Mouse (Mus musculus) embryo, embryonic 10 days (tissue): ENCODE results near the gene Acaa1b.
A peak's percentile ranks its signal among the peaks of the same experiment; 100 is the strongest.

Source experiments
- DNase-seq: peaks from one replicate; pipeline ENCODE4 v3.0.0-alpha.2; 2015; ENCODE audit warnings: low spot score

Gene Acaa1b

DNA sequence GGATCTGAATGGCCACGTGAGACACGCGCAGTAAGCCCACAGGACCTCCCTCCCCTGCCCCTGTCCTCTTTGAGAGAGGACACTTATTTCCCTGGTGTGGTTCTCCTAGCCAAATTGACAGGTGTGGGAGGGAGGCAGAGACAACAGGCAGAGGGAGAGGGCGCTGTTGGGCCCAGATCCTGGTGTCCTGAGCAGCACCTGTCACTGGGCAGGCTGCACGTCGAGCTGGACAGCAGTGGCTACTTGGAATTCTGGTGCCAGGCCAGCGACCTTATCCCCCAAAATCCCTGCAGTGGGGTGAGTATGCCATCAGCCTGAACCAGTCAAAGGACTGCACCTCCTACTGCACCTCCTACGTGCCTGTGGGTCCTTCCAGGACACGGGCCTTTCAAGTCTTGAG lies 13.5 kb downstream of the Acaa1b start:
- DNase-seq, result no peak

DNA sequence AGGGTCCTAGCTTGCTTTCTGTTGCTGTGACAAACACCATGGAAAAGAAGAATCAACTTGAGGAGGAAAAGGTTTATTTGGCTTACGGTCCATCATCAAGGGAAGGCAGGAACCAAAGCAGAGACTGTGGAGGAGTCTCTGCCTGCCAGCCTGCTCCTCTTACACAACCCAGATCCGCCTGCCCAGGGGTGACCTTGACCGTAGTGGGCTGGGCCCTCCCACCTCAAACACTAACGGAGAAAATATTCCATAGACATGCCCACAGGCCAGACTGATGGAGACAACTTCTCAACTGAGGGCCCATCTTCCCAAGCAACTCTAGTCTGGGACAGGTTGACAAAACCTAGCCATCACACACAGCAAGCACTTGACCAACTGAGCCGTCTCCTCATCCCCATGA lies 14.8 kb downstream of the Acaa1b start:
- no peak for DNase-seq

DNA sequence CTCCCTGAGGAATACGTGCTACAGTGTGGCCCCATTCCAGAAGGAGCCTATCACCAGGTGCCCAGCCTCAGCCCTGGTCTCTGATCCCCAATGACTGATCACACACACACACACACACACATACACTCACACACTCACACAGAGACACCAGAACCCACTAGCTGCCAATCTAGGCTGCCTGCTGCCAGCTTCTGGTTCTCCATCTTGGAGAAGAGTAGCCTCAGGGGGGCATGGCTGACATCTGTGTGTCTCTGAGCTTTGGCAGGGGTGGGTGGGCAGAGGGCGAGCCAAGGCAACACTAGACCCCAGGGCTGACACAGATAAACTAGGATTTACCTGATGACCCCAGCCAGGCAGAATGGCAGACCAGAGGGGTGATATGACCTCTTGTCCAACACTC lies 18.1 kb downstream of the Acaa1b start:
- no peak for DNase-seq

DNA sequence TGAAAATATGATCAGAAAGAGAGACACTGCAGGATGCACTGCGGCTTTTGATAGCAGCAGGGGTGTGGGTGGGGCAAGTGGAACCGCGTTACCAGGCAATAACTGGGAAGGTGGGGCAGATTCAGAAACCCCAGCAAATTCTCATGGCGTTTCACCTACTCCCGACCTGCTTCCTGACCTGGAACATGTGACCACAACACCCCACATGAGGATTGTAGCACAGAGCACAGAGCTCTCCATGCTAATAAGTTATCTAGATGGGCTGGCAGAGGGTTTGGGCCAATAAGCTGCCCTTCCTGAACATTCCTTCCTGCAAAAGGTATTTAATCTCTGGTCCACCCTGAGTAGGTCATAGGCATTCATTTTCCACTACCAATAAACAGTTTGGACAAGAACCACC lies 26.2 kb downstream of the Acaa1b start:
- no peak for DNase-seq

DNA sequence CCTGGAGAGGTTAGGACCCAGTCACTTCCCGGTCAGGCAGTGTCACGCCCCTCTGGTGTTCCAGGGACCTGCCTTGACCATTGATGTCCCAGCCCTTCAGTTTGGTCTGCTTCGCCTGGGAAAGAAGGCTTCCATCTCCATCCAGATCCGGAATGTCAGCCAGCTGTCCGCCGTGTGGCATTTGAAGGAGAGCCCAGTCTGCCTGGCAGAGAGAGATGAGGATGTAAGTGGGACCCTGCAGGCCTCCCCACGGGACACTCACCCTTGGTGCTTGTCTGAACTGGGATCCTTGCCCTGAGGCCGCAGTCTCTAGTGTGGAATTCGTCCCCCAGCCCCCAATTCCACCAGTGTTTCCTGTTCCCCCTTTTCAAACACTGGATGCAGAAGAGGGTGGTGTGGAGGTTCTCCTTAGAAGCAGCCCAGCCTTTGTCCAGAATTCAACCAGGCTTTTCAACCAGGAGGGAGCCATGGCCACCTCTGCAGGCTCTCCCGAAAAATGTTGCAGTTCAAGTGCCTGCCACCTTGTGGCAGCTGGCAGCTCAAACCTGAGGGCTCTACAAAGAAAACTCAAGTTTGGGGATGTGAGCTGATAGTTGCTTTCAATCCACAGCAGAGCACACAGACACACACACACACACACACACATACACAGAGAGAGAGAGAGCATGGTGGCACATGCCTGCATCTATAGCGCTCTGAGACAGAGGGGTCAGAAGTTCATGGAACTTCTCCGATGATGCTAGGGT lies 28.3 kb downstream of the Acaa1b start:
- peak; percentile 10 for DNase-seq

DNA sequence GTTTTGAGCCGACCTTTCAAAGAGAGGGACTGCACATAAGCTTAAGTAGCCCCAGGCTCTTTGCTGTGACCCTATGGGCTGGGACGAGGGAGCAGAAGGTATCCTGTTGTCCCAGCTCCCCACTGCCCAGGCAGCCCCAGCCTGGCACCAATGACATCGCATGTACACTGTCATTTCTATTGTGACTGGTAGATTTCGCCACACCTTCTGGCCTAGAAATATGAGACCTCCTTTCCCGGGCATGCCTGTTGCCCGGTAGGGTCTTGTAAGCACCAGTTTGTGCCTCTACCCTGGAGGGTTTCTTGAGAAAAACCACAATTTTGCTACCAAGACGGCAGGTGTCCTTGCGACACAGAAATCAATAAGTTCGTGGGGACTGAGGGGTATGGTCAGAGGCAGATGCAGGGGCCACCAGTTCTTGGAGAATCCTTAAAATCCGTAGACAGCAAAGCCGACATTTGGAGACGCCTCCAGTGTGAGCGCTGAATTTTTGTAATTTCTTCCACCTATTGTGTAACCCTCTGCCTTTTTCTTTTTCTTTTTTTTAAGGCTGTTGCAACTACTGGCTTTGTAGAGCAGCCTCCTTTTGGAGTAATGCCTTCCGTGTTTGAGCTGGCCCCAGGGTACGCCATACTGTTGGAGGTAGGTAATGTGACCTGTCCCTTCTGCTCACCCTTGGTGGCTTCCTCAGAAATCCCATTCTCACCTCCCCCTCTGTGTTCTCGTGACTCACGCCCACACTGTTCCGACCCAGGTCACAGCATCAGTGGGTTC lies 34.1 kb downstream of the Acaa1b start:
- no peak for DNase-seq

DNA sequence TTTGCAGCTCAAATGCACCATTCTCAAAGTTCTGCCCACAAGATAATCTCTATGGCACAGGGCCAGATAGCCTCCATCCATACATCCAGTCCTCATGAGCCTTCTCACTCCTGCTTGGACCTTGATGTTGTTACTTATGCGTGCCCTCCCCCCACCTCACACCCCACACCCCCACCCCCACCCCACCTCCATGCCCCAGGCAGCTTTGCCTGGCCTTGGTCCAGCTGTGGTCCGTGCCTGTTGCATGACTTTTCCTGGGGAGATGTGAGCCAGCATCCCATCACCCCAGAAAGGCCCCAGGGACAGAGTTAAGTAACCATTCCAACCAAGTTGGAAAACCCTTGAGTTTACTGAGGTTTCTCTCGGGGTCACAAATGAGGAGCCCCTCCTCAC lies 36.7 kb downstream of the Acaa1b start:
- DNase-seq, result no peak

DNA sequence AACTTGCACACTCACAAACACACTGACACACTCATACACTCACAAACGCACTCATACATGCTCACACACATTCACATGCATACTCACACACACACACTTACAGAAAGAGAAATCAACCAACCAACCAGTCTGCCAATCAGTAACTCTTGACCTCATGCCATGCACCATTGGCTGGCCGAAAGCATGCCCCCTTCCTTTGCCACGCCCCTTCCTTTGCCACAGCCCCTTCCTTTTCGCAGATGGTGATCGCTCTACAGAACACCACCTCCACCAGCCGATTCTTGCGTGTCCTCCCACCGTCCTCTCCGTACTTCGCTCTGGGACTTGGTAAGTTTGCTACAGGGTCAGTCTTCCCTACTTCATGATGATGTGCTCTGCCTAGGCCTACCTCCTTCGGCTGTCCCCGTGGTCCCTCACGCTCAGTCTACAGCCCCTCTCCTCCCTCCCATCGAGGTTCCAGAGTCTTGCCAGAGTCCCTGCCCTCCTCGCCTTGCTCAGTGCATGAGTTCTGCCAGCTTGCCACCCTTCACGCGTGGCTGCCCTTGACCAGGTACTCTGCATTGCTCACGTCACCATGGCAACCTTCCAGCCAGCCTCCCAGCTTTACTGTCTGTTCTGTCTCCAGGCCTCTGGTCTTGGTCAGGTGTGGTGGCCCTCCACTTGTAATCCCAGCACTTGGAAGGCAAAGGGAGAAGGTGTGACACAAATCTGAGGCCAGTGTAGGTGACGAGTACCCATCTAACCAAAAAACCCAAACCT lies 37.3 kb downstream of the Acaa1b start:
- no peak for DNase-seq

DNA sequence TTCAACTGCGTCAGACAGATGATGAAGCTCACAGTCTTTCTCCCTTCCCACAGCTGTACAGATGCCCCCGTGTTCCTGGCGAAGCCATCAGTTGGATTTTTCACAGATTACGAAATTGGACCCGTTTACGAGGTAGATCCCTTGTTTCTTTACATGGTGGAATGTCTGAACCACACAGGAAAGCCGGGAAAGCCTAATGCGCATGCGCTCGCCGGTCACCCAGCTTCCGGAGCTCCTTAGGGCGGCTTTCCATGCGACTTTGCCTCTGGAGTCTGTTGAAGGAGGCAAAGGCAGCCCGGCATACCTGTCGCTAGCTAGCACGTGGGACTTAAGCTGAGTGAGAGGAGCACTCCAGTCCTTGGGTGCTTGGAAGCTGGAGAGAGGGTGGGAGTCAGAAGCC lies 42.0 kb downstream of the Acaa1b start:
- DNase-seq, result no peak

DNA sequence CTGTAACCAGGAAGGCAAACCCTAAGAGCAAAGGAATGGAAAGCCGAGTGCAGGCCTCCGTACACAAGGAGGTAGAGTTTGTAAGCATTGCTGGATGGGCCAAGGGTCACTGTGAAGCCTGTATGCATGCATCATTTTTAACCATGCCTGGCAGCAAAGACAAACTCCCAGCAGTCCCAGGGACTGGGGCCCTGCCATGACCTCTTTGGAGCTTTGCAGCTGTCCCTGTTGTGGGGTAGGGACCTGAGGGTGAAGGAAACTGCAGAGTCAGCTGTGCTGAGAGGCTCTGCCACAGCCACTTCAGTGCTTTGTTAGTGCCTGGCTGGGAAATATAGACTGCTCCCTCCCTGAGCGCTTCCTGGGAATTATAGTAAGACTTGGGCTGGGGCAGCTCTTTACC lies 46.3 kb downstream of the Acaa1b start:
- DNase-seq, result peak; percentile 35

DNA sequence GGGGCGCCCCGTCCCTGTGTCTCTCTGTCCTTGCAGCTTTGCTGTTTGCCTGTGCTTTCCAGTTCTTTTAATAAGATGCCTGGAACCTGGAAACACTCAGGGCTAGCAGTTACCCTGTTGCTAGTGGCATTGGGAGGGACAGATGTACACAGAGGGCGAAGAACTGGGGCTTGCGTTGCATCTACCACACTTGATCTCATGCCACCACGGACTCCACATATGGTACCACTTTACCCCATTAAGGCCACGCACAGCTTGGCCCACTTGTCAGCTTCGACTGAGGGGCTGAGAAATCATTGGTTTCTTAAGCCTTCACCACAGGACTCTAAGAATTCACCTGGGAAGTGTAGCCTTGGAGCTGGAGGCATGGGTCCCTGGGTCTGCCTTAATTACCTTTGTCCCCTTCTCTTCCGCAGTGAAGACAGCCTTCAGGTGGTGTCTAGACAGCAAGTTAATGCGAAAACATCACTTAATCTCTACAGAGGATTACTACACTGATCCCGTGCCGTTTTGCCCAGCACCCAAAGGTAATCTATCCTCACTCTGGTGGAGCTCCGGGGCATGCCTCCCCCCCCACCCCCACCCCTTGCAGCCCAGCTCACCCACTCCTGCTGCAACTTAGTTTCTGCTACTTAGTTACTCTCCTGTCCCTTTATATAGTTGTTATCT lies 47.1 kb downstream of the Acaa1b start:
- no peak for DNase-seq

DNA sequence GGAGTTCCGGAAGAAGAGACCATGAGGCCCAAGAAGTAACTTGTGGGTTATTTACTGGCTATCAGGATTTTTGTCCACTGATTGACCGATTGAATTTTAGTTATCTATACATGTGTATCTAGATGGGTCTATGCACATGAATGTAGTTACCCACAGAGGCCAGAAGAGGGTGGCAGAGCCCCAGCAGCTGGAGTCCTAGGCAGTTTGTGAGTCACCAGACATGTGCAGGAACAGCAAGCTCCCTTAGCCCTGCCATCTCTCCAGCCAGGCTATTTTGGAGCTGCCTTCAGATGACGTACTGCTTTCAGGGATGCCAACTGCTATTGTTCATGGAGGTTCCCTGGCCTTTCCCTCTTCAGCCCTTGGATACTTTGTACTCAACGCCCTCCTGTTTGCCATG lies 49.3 kb downstream of the Acaa1b start:
- peak; percentile 53 for DNase-seq

DNA sequence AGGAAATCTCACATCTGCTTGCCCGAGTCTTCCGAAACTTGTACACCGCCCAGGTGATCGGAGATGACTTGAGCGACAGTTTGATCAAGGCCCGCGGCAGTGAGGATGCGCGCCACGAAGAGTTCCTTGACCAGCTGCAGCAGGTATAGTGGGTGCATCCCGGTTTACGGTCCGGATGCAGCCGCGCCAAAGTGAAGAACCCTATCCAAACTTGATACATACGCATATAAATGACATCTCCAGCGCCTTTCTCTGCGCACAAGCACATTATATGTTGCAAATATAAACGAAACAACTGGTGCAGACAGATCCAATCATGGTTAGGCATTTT lies 54.1 kb downstream of the Acaa1b start:
- no peak for DNase-seq

DNA sequence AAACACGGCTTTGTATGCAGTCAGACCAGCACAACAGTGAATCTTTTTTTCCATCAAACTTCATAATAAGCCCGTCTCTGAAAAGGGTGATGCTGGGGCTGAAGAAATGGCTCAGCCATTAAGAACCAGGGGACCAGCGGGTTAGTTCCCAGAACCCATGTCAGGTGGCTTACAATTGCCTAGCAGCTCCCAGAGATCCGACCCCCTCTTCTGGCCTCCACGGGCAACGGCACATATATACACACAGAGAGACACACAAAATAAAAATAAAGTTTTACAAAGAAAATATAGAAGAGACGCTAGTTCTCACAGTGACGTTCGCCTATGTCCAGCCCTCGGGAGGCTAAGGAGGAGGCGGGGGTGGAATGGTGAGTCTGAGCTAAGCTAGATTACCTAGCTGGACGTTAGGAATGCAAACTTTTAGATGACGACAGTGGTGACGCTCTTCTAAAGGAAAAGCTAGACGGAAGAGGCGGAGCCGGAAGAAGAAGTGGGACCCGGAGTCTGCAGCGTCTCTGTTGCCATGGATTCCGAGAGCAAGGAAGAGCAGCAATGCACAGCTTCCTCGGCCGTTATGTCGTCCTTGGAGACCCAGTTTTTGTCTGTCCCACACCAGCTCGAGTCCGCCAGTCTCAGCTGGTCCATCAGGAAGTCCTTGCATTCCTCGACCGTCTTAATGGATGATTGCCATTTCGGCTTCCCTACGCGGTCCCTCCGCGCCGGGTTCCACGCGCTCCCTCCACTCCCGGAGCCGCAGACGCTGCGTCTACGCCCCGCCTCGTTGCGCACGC lies 54.7 kb downstream of the Acaa1b start, which contains the start of gene Dlec1:
Dlec1 (plus strand) TSS at position 487 of the 791 bp plus-strand sequence.
- peak; percentile 96 for DNase-seq

DNA sequence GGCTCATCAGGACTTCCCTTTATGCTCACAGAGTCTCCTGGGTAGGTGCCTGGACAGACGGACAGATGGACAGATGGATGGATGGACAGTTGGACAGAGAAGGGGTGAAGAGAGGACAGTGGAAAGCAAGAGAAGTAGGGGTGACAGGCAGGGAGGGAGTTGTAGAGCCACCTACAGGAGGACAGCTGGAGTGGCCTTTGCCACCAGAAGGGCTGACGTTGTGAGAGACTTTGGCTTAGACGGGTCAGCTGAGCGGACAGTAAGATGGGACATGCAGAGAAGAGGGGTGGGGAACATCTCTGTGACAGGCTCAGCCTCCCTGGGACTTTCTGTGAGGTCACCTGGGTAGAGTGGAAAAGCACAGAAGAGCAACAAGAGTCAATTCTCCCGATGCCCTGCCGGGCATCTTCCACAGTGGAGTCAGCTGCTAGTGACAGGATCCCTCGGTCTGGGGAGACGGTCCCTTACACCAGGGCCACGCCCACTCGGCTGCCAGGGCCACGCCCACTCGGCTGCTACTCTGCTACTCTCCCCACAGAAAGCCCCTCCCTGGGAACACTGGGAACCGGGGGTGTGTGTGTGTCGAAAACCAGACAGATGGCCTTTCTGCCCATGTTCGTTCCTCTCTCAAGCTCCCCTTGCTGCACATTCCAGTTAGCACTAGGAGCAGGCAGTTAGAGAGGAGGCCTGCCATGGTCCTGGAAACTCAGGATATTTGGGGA lies 56.6 kb downstream of the Acaa1b start:
- DNase-seq, result peak; percentile 59
